Mouse (Mus musculus) forebrain, embryonic 11.5 days (tissue): Measurements from ENCODE around the gene 1700037H04Rik. TPM values are rescaled to one million over a fixed set of nuclear protein-coding genes. Genes with fewer than 3 reads are reported as not detected.
A peak's percentile ranks its signal among the peaks of the same experiment; 100 is the strongest.

Source experiments
- ATAC-seq: fragments of 200-750 bp; cut with Nextera tagmentation; replicated peaks from 2 replicates; pipeline ENCODE4 v1.8.0; 2017; ENCODE audit warnings: moderate TSS enrichment; ENCODE audit not compliant: low FRiP score
- DNase-seq: peaks from one replicate; pipeline ENCODE4 v3.0.0-alpha.2; 2017; ENCODE audit warnings: low spot score
- H3K27ac ChIP-seq: fragments of 300-500 bp; sonication (generic); 2 replicates; pipeline ENCODE4 v1.5.1; 2014; ENCODE audit warnings: low read depth, low read length
- H3K27me3 ChIP-seq: fragments of 300-500 bp; sonication (generic); 2 replicates; pipeline ENCODE4 v1.6.1; 2014; ENCODE audit warnings: mild to moderate bottlenecking, low read length, mixed read lengths; ENCODE audit not compliant: control insufficient read depth, insufficient read depth
- H3K36me3 ChIP-seq: fragments of 300-500 bp; sonication (generic); 2 replicates; pipeline ENCODE4 v1.6.1; 2014; ENCODE audit warnings: mild to moderate bottlenecking, low read length, moderate library complexity, mixed read lengths; ENCODE audit not compliant: control insufficient read depth, insufficient read depth
- H3K4me1 ChIP-seq: fragments of 300-500 bp; sonication (generic); replicated peaks from 2 replicates; pipeline ENCODE4 v1.6.1; 2014; ENCODE audit warnings: low read length, mixed read lengths; ENCODE audit not compliant: control insufficient read depth, insufficient read depth
- H3K4me2 ChIP-seq: fragments of 300-500 bp; sonication (generic); 2 replicates; pipeline ENCODE4 v1.6.1; 2014; ENCODE audit warnings: low read depth, mild to moderate bottlenecking, low read length, moderate library complexity, mixed read lengths; ENCODE audit not compliant: severe bottlenecking
- H3K4me3 ChIP-seq: fragments of 300-500 bp; sonication (generic); 2 replicates; pipeline ENCODE4 v1.5.1; 2014; ENCODE audit warnings: low read depth, low read length
- H3K9ac ChIP-seq: fragments of 300-500 bp; sonication (generic); 2 replicates; pipeline ENCODE4 v1.6.1; 2014; ENCODE audit warnings: low read length
- H3K9me3 ChIP-seq: fragments of 300-500 bp; sonication (generic); 2 replicates; pipeline ENCODE4 v1.6.1; 2016; ENCODE audit warnings: low read length, mixed read lengths; ENCODE audit not compliant: control insufficient read depth
- WGBS: fragments of 180-500 bp; shearing (Covaris S2); extraction: QIAGEN DNeasy Blood & Tissue Kit; methylation state at CpG from one replicate; pipeline ENCODE4 v1.1.7; 2014; 5-methylcytosine and 5-hydroxymethylcytosine counted together
- polyA plus RNA-seq: library from polyadenylated mRNA; unstranded; fragments of >200 nt; fragmentation: Nextera tagmentation; extraction: Ambion mirVana; gene quantifications from 2 replicates; pipeline ENCODE4 v1.2.1, GENCODE M21; 2014

Gene 1700037H04Rik
- polyA plus RNA-seq, 1 experiment from 2014 or later = 122 TPM

GRCm38 (mm10) chr2:131160671-131161111 lies 810 bp upstream of the 1700037H04Rik start:
- Histone ChIP-seq H3K27me3 (no peaks in the 10 kb centered on the region), H3K36me3 (no peaks in the 10 kb centered on the region), H3K27ac (peak overlapping the region; percentile 81; the same call in 1 of the 2 replicates), H3K4me1 (peaks cover 2% of the 10 kb centered on the region; the same call in 1 of the 2 replicates), H3K9me3 (no peaks in the 10 kb centered on the region), H3K4me2 (peak overlapping the region; percentile 94), H3K9ac (peak overlapping the region; percentile 61), H3K4me3 (peak overlapping the region; percentile 50)
- ATAC-seq (no peak), DNase-seq (no peak)
- 1% methylated on average over 17 of the region's 17 CpGs for WGBS

GRCm38 (mm10) chr2:131159491-131159910 lies 380 bp downstream of the 1700037H04Rik start:
- Histone ChIP-seq H3K4me2 (peak overlapping the region; percentile 94), H3K9me3 (no peaks in the 10 kb centered on the region), H3K4me1 (peaks cover 2% of the 10 kb centered on the region; the same call in 1 of the 2 replicates), H3K4me3 (peak overlapping the region; percentile 50), H3K9ac (peak overlapping the region; percentile 67), H3K27me3 (no peaks in the 10 kb centered on the region), H3K36me3 (no peaks in the 10 kb centered on the region), H3K27ac (no peak overlapping the region)
- peak; percentile 75 for ATAC-seq
- DNase-seq = peak; percentile 71
- WGBS = 1% methylated on average over 18 of the region's 18 CpGs

- Histone ChIP-seq H3K9ac (no peak overlapping the region), H3K27ac (no peak overlapping the region), H3K27me3 (no peaks in the 10 kb centered on the region), H3K4me1 (peaks cover 2% of the 10 kb centered on the region; the same call in 1 of the 2 replicates), H3K9me3 (no peaks in the 10 kb centered on the region), H3K4me2 (no peak overlapping the region), H3K4me3 (no peak overlapping the region), H3K36me3 (no peaks in the 10 kb centered on the region; the same call in 1 of the 2 replicates)
- DNase-seq = no peak
- WGBS = 96% methylated on average over 7 of the region's 7 CpGs
- ATAC-seq = no peak
Observed at GRCm38 (mm10) chr2:131156987-131157386, 2.9 kb downstream of the 1700037H04Rik start.

GRCm38 (mm10) chr2:131154036-131154435 lies 5.8 kb downstream of the 1700037H04Rik start:
- no peak for ATAC-seq
- 96% methylated on average over 4 of the region's 4 CpGs for WGBS
- DNase-seq = no peak
- no peak overlapping the region for H3K4me3 ChIP-seq
- no peaks in the 10 kb centered on the region for H3K27me3 ChIP-seq
- peaks cover 8% of the 10 kb centered on the region; the same call in 1 of the 2 replicates for H3K36me3 ChIP-seq
- no peak overlapping the region for H3K4me2 ChIP-seq
- peaks cover 2% of the 10 kb centered on the region; the same call in 1 of the 2 replicates for H3K4me1 ChIP-seq
- H3K27ac ChIP-seq = no peak overlapping the region
- H3K9ac ChIP-seq = no peak overlapping the region
- H3K9me3 ChIP-seq = no peaks in the 10 kb centered on the region

- ATAC-seq (no peak), DNase-seq (no peak)
- WGBS = 86% methylated on average over 7 of the region's 7 CpGs
- no peak overlapping the region for H3K9ac ChIP-seq
- no peak overlapping the region for H3K4me2 ChIP-seq
- H3K27ac ChIP-seq = no peak overlapping the region
- no peaks in the 10 kb centered on the region for H3K27me3 ChIP-seq
- no peak overlapping the region for H3K4me3 ChIP-seq
- no peaks in the 10 kb centered on the region for H3K4me1 ChIP-seq
- no peaks in the 10 kb centered on the region for H3K9me3 ChIP-seq
- H3K36me3 ChIP-seq = peaks cover 11% of the 10 kb centered on the region; the same call in 1 of the 2 replicates
Observed at GRCm38 (mm10) chr2:131152166-131152730, 7.6 kb downstream of the 1700037H04Rik start.

GRCm38 (mm10) chr2:131149254-131149578 lies 10.7 kb downstream of the 1700037H04Rik start:
- no peaks in the 10 kb centered on the region for H3K4me1 ChIP-seq
- H3K9me3 ChIP-seq = no peaks in the 10 kb centered on the region
- no peak overlapping the region for H3K4me3 ChIP-seq
- H3K27ac ChIP-seq = no peak overlapping the region
- H3K4me2 ChIP-seq = no peak overlapping the region
- no peaks in the 10 kb centered on the region for H3K27me3 ChIP-seq
- DNase-seq (no peak), ATAC-seq (no peak)
- peaks cover 14% of the 10 kb centered on the region; the same call in 1 of the 2 replicates for H3K36me3 ChIP-seq
- WGBS = 95% methylated on average over 3 of the region's 3 CpGs
- no peak overlapping the region for H3K9ac ChIP-seq

GRCm38 (mm10) chr2:131148353-131149253 lies 11.3 kb downstream of the 1700037H04Rik start:
- Histone ChIP-seq H3K9me3 (no peaks in the 10 kb centered on the region), H3K4me2 (no peak overlapping the region), H3K27ac (no peak overlapping the region), H3K27me3 (no peaks in the 10 kb centered on the region), H3K9ac (no peak overlapping the region), H3K4me1 (no peaks in the 10 kb centered on the region), H3K4me3 (no peak overlapping the region), H3K36me3 (peaks cover 14% of the 10 kb centered on the region; the same call in 1 of the 2 replicates)
- no peak for ATAC-seq
- DNase-seq = no peak
- WGBS = 93% methylated on average over 8 of the region's 8 CpGs

- H3K4me2 ChIP-seq = no peak overlapping the region
- DNase-seq = no peak
- no peak for ATAC-seq
- H3K27ac ChIP-seq = no peak overlapping the region
- H3K4me3 ChIP-seq = no peak overlapping the region
- no peaks in the 10 kb centered on the region for H3K9me3 ChIP-seq
- H3K9ac ChIP-seq = no peak overlapping the region
- no peaks in the 10 kb centered on the region for H3K27me3 ChIP-seq
- H3K36me3 ChIP-seq = peaks cover 14% of the 10 kb centered on the region; the same call in 1 of the 2 replicates
- 95% methylated on average over 8 of the region's 8 CpGs for WGBS
- no peaks in the 10 kb centered on the region for H3K4me1 ChIP-seq
Observed at GRCm38 (mm10) chr2:131147043-131147365, 12.9 kb downstream of the 1700037H04Rik start.
